Mouse (Mus musculus) heart, embryonic 12.5 days (tissue): ENCODE results near the gene Gm266. TPM values are rescaled to one million over a fixed set of nuclear protein-coding genes. Genes with fewer than 3 reads are reported as not detected.

Experiments used
- ATAC-seq: fragments of 200-750 bp; cut with Nextera tagmentation; 2 replicates; pipeline ENCODE4 v1.8.0; 2017; ENCODE audit warnings: moderate TSS enrichment, moderate library complexity; ENCODE audit not compliant: insufficient number of reproducible peaks, low FRiP score
- H3K27ac ChIP-seq: fragments of 300-500 bp; sonication (generic); 2 replicates; pipeline ENCODE4 v1.5.1; 2016; ENCODE audit warnings: mild to moderate bottlenecking, moderate library complexity; ENCODE audit not compliant: poor library complexity, severe bottlenecking
- H3K27me3 ChIP-seq: fragments of 300-500 bp; sonication (generic); replicated peaks from 2 replicates; pipeline ENCODE4 v1.6.1; 2016; ENCODE audit warnings: mild to moderate bottlenecking, moderate library complexity
- H3K36me3 ChIP-seq: fragments of 300-500 bp; sonication (generic); 2 replicates; pipeline ENCODE4 v1.6.1; 2016; ENCODE audit warnings: mild to moderate bottlenecking, moderate library complexity
- H3K4me1 ChIP-seq: fragments of 300-500 bp; sonication (generic); replicated peaks from 2 replicates; pipeline ENCODE4 v1.6.1; 2016; ENCODE audit warnings: mild to moderate bottlenecking
- H3K4me2 ChIP-seq: fragments of 300-500 bp; sonication (generic); 2 replicates; pipeline ENCODE4 v1.6.1; 2016; ENCODE audit warnings: mild to moderate bottlenecking, moderate library complexity
- H3K4me3 ChIP-seq: fragments of 300-500 bp; sonication (generic); 2 replicates; pipeline ENCODE4 v1.5.1; 2016; ENCODE audit warnings: mild to moderate bottlenecking
- H3K9ac ChIP-seq: fragments of 300-500 bp; sonication (generic); 2 replicates; pipeline ENCODE4 v1.6.1; 2016; ENCODE audit warnings: mild to moderate bottlenecking, moderate library complexity
- H3K9me3 ChIP-seq: fragments of 300-500 bp; sonication (generic); replicated peaks from 2 replicates; pipeline ENCODE4 v1.6.1; 2016; ENCODE audit warnings: mild to moderate bottlenecking, moderate library complexity
- WGBS: fragments of 180-500 bp; shearing (Covaris S2); methylation state at CpG from one replicate; pipeline ENCODE4 v1.1.7; 2016; 5-methylcytosine and 5-hydroxymethylcytosine counted together
- polyA plus RNA-seq: library from polyadenylated mRNA; unstranded; fragments of >200 nt; fragmentation: Nextera tagmentation; extraction: Ambion mirVana; gene quantifications from 2 replicates; pipeline ENCODE4 v1.2.1, GENCODE M21; 2016

The Gm266 gene
- polyA plus RNA-seq, 1 experiment from 2014 or later, result 2.1 TPM

DNA sequence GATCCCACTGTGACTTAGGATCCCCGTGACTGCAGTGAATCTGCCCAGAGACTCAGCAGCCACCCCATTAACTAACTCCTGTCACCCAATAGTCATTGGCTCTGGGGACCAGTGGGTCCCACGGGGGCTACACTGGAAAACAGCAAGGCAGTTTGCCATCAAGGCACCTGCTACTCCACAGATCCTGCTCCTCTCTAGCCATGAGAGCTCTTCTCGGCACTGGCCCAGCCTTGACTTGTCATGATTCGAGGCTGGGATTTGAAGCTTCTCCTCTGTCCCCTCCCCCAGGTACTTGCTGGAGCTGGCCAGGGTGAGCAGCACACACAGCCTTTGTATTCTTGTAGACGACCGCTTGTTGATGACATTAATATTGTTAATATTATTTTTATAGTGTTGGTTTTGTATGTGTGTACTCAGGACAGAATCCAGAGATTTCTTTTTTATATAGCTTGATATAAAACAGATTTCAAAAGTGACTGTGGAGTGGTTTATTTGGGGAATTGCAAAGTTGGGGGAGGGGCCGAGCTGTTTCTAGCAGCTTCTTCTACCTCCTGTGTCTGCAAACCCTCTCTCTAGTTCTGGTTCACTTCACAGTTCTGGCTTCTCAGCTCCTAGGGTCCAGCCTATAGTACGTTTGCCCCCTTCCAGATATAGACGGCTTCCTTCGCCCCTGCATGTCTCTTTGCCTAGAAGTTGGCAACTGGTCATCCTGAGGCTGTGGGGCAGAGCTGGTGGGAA is 30.9 kb downstream of the Gm266 start:
- WGBS, result 54% methylated on average over 10 of the region's 10 CpGs
- Histone ChIP-seq H3K9ac (no peak overlapping the region), H3K27ac (no peak overlapping the region), H3K36me3 (no peaks in the 10 kb centered on the region), H3K27me3 (peaks cover 74% of the 10 kb centered on the region), H3K9me3 (no peaks in the 10 kb centered on the region), H3K4me1 (peaks cover 33% of the 10 kb centered on the region), H3K4me3 (no peak overlapping the region), H3K4me2 (no peak overlapping the region)
- ATAC-seq, result no peak

GRCm38 (mm10) chr12:111454021-111454420 is 31.6 kb downstream of the Gm266 start:
- Histone ChIP-seq H3K9me3 (no peaks in the 10 kb centered on the region), H3K4me3 (no peak overlapping the region), H3K36me3 (no peaks in the 10 kb centered on the region), H3K27me3 (peaks cover 80% of the 10 kb centered on the region), H3K27ac (no peak overlapping the region), H3K9ac (no peak overlapping the region), H3K4me2 (no peak overlapping the region), H3K4me1 (peaks cover 39% of the 10 kb centered on the region)
- no peak for ATAC-seq
- 24% methylated on average over 4 of the region's 4 CpGs for WGBS

GRCm38 (mm10) chr12:111451561-111451960 is 34.1 kb downstream of the Gm266 start:
- no peak for ATAC-seq

GRCm38 (mm10) chr12:111450359-111450758 is 35.3 kb downstream of the Gm266 start:
- Histone ChIP-seq H3K27me3 (peaks cover 91% of the 10 kb centered on the region), H3K9ac (no peak overlapping the region), H3K4me2 (no peak overlapping the region), H3K4me1 (peaks cover 64% of the 10 kb centered on the region), H3K36me3 (no peaks in the 10 kb centered on the region), H3K27ac (no peak overlapping the region), H3K9me3 (no peaks in the 10 kb centered on the region), H3K4me3 (no peak overlapping the region)
- no peak for ATAC-seq
- 40% methylated on average over 6 of the region's 6 CpGs for WGBS

More at GRCm38 (mm10) chr12:111451561-111451960, 34.1 kb downstream of the Gm266 start:
- H3K36me3 ChIP-seq, result no peaks in the 10 kb centered on the region
- H3K4me1 ChIP-seq, result peaks cover 61% of the 10 kb centered on the region
- H3K27me3 ChIP-seq, result peaks cover 80% of the 10 kb centered on the region
- H3K9me3 ChIP-seq, result no peaks in the 10 kb centered on the region
- H3K4me3 ChIP-seq, result no peak overlapping the region
- H3K27ac ChIP-seq, result no peak overlapping the region
- 82% methylated on average over 7 of the region's 7 CpGs for WGBS
- no peak overlapping the region for H3K9ac ChIP-seq
- H3K4me2 ChIP-seq, result no peak overlapping the region

DNA sequence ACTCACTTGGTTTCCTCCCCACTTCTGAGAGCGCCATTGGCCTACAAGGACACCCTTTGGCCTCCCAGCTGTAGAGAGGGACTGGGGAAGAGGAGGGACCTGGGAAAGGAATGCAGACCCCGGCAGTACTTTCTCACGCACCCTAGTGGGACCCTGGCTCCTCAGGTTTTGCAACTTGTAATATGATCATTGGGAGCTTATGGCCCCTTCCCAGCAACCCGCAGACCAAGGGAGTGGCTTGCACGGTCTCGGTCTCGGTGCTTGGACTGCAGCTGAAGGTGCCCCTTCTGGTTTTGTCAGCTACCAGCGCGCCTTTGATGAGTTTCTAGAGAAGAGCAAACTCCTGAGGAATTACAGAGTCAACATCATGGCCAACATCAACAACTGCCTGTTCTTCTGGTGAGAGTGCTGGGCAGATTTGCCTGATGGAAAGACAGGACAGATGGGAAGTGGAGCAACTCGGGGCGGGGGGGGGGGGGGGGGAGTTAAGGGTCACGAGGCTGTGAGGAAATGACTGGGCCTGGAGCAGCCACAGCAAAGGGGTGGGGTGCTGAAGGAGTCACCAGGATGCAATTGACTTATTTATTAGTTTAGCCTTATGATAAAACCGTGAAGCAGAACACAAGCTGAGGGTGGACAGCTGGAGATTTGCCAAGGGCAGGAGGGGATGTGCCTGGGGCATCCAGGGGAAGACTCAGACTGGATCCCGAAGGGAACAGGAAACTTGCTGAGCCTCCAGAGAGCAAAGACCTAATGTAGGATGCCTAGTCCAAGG is 36.5 kb downstream of the Gm266 start:
- Histone ChIP-seq H3K4me3 (no peak overlapping the region), H3K4me2 (no peak overlapping the region), H3K27me3 (peaks cover 98% of the 10 kb centered on the region), H3K9ac (no peak overlapping the region), H3K36me3 (no peaks in the 10 kb centered on the region), H3K27ac (peak overlapping the region; percentile 5; the same call in 1 of the 2 replicates), H3K4me1 (peaks cover 55% of the 10 kb centered on the region), H3K9me3 (no peaks in the 10 kb centered on the region)
- ATAC-seq, result peak; percentile 31; the same call in 1 of the 2 replicates
- WGBS, result 33% methylated on average over 13 of the region's 14 CpGs

GRCm38 (mm10) chr12:111447898-111448760 is 37.5 kb downstream of the Gm266 start:
- Histone ChIP-seq H3K4me3 (no peak overlapping the region), H3K9ac (no peak overlapping the region), H3K9me3 (no peaks in the 10 kb centered on the region), H3K27ac (no peak overlapping the region), H3K4me1 (peaks cover 61% of the 10 kb centered on the region), H3K4me2 (no peak overlapping the region), H3K27me3 (peaks cover 99% of the 10 kb centered on the region), H3K36me3 (no peaks in the 10 kb centered on the region)
- WGBS, result 34% methylated on average over 22 of the region's 22 CpGs
- no peak for ATAC-seq

DNA sequence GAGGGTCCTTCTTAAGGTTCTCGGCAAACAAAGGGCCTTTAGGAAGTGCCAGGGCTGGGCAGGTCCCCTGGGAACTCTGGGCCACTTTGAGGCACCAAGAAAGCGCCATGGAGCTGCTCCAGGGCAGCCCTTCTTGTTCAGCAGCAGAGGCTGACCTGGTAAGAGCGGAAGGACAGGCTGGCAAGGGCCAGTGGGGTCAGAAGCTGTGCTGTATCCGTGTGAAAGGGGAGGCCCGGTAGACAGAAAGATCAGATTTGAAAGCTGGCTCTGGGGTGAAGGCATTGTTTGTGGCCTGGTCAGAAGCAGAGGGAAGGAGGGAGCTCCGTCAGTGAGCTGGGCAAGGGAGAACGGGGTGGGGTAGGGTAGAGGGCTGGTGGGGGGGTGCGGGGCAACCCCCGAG is 38.3 kb downstream of the Gm266 start:
- no peak overlapping the region for H3K4me3 ChIP-seq
- WGBS, result 40% methylated on average over 9 of the region's 9 CpGs
- no peaks in the 10 kb centered on the region for H3K9me3 ChIP-seq
- H3K27ac ChIP-seq, result no peak overlapping the region
- H3K36me3 ChIP-seq, result no peaks in the 10 kb centered on the region
- H3K4me1 ChIP-seq, result peaks cover 69% of the 10 kb centered on the region
- H3K9ac ChIP-seq, result no peak overlapping the region
- ATAC-seq, result no peak
- H3K27me3 ChIP-seq, result peaks cover 99% of the 10 kb centered on the region
- no peak overlapping the region for H3K4me2 ChIP-seq

GRCm38 (mm10) chr12:111446745-111447144 is 38.9 kb downstream of the Gm266 start:
- H3K27ac ChIP-seq, result no peak overlapping the region
- no peak overlapping the region for H3K4me3 ChIP-seq
- H3K4me2 ChIP-seq, result no peak overlapping the region
- peaks cover 75% of the 10 kb centered on the region for H3K4me1 ChIP-seq
- peaks cover 99% of the 10 kb centered on the region for H3K27me3 ChIP-seq
- H3K36me3 ChIP-seq, result no peaks in the 10 kb centered on the region
- no peak for ATAC-seq
- no peak overlapping the region for H3K9ac ChIP-seq
- WGBS, result 34% methylated on average over 5 of the region's 5 CpGs
- H3K9me3 ChIP-seq, result no peaks in the 10 kb centered on the region

DNA sequence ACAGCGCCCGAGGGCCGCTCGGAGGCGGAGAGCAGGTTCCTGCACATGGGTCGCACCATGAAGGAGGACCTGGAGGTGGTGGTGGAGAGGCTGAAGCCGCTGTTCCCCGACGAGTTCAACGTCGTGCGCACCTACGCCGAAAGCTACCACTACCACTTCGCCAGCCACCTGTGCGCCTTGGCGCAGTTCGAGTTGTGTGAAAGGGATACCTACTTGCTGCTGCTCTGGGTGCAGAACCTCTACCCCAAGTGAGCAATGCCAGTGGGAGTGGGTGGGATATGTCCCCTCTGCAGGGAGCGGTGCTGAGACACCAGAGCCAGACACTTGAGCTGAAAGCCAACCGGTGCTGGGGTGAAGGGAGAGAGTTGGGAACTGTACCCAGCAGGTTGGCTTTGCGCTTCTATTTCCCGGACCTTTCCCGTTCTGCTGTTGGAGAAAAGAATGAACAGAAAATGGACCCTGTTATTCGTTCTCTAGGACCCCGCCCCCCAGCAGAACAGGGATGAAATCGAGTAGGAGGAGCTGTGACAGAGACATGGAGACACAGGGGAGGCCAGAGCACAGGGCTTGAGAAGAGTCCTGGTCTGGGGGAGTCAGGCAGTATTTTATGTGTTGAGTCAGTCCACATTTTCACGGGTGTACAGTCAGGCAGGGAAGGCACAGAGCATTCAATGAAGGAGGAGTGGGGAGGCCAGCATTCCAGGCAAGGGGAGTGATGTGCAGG is 39.6 kb downstream of the Gm266 start:
- H3K4me3 ChIP-seq, result peak overlapping the region; percentile 25
- H3K4me2 ChIP-seq, result peak overlapping the region; percentile 53
- WGBS, result 18% methylated on average over 27 of the region's 27 CpGs
- H3K27me3 ChIP-seq, result peaks cover 99% of the 10 kb centered on the region
- H3K27ac ChIP-seq, result no peak overlapping the region
- peak overlapping the region; percentile 7 for H3K9ac ChIP-seq
- no peaks in the 10 kb centered on the region for H3K36me3 ChIP-seq
- ATAC-seq, result no peak
- peaks cover 75% of the 10 kb centered on the region for H3K4me1 ChIP-seq
- no peaks in the 10 kb centered on the region for H3K9me3 ChIP-seq

GRCm38 (mm10) chr12:111445161-111445889 is 40.3 kb downstream of the Gm266 start:
- peak overlapping the region; percentile 53 for H3K4me2 ChIP-seq
- peak overlapping the region; percentile 7 for H3K9ac ChIP-seq
- H3K9me3 ChIP-seq, result no peaks in the 10 kb centered on the region
- no peaks in the 10 kb centered on the region for H3K36me3 ChIP-seq
- peak overlapping the region; percentile 25 for H3K4me3 ChIP-seq
- WGBS, result 7% methylated on average over 52 of the region's 52 CpGs
- H3K27me3 ChIP-seq, result peaks cover 98% of the 10 kb centered on the region
- no peak overlapping the region for H3K27ac ChIP-seq
- H3K4me1 ChIP-seq, result peaks cover 69% of the 10 kb centered on the region
- no peak for ATAC-seq
